Mouse (Mus musculus): Measurements from ENCODE around the gene Axin2.
"Not testable (repeated sequence)": the region's sequence is repeated elsewhere in the genome, so short reads cannot be mapped to it uniquely, and the experiment has no call there.

DNA sequence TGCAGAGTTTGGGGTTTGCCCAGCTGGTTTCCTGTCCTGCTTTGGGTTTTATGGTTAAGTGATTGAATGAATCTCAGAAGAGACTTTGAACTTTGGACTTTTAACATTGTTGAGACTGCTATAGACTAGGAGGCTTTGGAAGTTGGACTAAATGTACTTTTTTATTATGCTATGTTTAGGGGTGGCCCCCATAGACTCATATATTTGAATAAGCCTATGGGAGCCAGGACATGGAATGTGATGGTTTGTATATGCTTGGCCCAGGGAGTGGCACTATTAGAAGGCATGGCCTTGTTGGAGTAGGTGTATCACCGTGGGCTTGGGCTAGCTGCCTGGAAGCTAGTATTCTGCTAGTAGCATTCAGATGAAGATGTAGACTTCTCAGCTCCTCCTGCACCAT, 48.9 kb upstream of the Axin2 start:
- not testable (repeated sequence) for TF ChIP-seq CTCF (IDR thresholded peaks at IDR 0.05; ENCODE audit: low read depth, low read length); POLR2A (IDR thresholded peaks at IDR 0.05; ENCODE audit: borderline replicate concordance, low read depth, low read length)
